Mouse (Mus musculus): ENCODE measurements around the gene Etv6. TPM values are rescaled to one million over a fixed set of nuclear protein-coding genes. Genes with fewer than 3 reads are reported as not detected.

The Etv6 gene
- polyA plus RNA-seq, 1 experiment, result 1.1 TPM

- Histone ChIP-seq H3K4me1 (ENCODE audit: control insufficient read depth) (peaks cover 12% of the 10 kb centered on the region), H3K36me3 (ENCODE audit: control insufficient read depth) (no peaks in the 10 kb centered on the region), H3K4me3 (replicated peaks) (no peak overlapping the region), H3K9me3 (ENCODE audit: control insufficient read depth, low read length) (no peaks in the 10 kb centered on the region), H3K27me3 (ENCODE audit: control insufficient read depth) (no peaks in the 10 kb centered on the region)
- TF ChIP-seq GATA1 (IDR thresholded peaks at IDR 0.05; ENCODE audit: low read length), result no peak
- no peak for TF ChIP-seq TAL1 (IDR thresholded peaks at IDR 0.05; ENCODE audit: low read length)
Observed at GRCm38 (mm10) chr6:134120227-134120626, 84.7 kb downstream of the Etv6 start.

DNA sequence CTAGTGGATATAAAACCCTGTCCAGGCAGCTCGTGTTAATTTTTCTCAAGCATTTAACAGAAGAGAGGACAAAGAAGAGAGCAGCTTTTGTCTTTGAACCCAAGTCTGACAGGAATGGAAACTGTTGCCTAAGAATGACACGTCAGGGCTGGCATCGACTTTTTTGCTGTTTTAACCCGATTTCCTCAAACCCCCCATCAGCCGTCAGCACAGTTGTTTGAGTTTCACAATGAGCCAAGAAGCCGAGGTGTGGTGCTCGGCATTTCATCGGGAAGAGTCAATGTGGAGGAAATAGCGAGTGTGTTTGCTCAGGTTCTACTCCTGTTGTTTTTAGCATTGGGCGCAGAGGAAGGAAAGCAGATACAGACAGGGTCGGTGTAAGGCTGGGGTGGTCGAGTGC lies 85.2 kb downstream of the Etv6 start:
- no peak overlapping the region for H3K4me3 ChIP-seq (replicated peaks)
- H3K4me1 ChIP-seq (ENCODE audit: control insufficient read depth), result peaks cover 12% of the 10 kb centered on the region
- no peaks in the 10 kb centered on the region for H3K36me3 ChIP-seq (ENCODE audit: control insufficient read depth)

DNA sequence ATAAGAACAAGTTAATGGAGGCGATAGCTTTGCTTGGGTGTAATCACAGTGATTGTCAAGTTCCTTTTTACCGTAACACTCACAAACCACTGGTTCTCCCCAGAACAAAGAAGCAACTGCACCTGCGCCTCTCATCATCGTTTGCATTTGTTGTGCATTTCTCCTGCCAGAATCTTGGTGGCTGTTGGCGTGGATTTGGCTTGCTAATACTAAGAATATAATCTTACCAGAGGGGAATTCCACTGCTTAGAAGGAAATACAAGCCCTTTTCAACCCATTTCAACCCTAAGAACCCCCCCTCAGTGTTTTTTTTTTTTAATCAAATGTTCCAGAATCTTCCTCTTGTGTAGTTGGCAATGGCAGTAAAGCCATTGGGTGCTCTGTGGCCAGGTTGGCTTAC lies 87.4 kb downstream of the Etv6 start:
- TF ChIP-seq GATA1 (IDR thresholded peaks at IDR 0.05; ENCODE audit: low read length) (no peak), TAL1 (IDR thresholded peaks at IDR 0.05; ENCODE audit: low read length) (no peak)
- no peaks in the 10 kb centered on the region for H3K27me3 ChIP-seq (ENCODE audit: control insufficient read depth)
- H3K9me3 ChIP-seq (ENCODE audit: control insufficient read depth, low read length), result no peaks in the 10 kb centered on the region
- no peaks in the 10 kb centered on the region for H3K36me3 ChIP-seq (ENCODE audit: control insufficient read depth)
- peaks cover 7% of the 10 kb centered on the region for H3K4me1 ChIP-seq (ENCODE audit: control insufficient read depth)
- no peak overlapping the region for H3K4me3 ChIP-seq (replicated peaks)

More for the DNA sequence above, 85.2 kb downstream of the Etv6 start:
- TF ChIP-seq TAL1 (IDR thresholded peaks at IDR 0.05; ENCODE audit: low read length) (no peak), GATA1 (IDR thresholded peaks at IDR 0.05; ENCODE audit: low read length) (no peak)
- H3K9me3 ChIP-seq (ENCODE audit: control insufficient read depth, low read length), result no peaks in the 10 kb centered on the region
- no peaks in the 10 kb centered on the region for H3K27me3 ChIP-seq (ENCODE audit: control insufficient read depth)

GRCm38 (mm10) chr6:134123474-134123873 lies 88.0 kb downstream of the Etv6 start:
- peaks cover 7% of the 10 kb centered on the region for H3K4me1 ChIP-seq (ENCODE audit: control insufficient read depth)
- H3K4me3 ChIP-seq (replicated peaks), result no peak overlapping the region
- no peaks in the 10 kb centered on the region for H3K9me3 ChIP-seq (ENCODE audit: control insufficient read depth, low read length)
- no peaks in the 10 kb centered on the region for H3K27me3 ChIP-seq (ENCODE audit: control insufficient read depth)
- no peaks in the 10 kb centered on the region for H3K36me3 ChIP-seq (ENCODE audit: control insufficient read depth)
- TF ChIP-seq GATA1 (IDR thresholded peaks at IDR 0.05; ENCODE audit: low read length), result no peak
- no peak for TF ChIP-seq TAL1 (IDR thresholded peaks at IDR 0.05; ENCODE audit: low read length)

GRCm38 (mm10) chr6:134124256-134124655 lies 88.8 kb downstream of the Etv6 start:
- TF ChIP-seq TAL1 (IDR thresholded peaks at IDR 0.05; ENCODE audit: low read length) (no peak), GATA1 (IDR thresholded peaks at IDR 0.05; ENCODE audit: low read length) (no peak)
- H3K9me3 ChIP-seq (ENCODE audit: control insufficient read depth, low read length), result peaks cover 1% of the 10 kb centered on the region; the same call in 1 of the 2 replicates
- H3K27me3 ChIP-seq (ENCODE audit: control insufficient read depth), result no peaks in the 10 kb centered on the region
- H3K4me1 ChIP-seq (ENCODE audit: control insufficient read depth), result peaks cover 7% of the 10 kb centered on the region
- no peaks in the 10 kb centered on the region; the same call in 1 of the 2 replicates for H3K36me3 ChIP-seq (ENCODE audit: control insufficient read depth)
- no peak overlapping the region for H3K4me3 ChIP-seq (replicated peaks)

- TF ChIP-seq GATA1 (IDR thresholded peaks at IDR 0.05; ENCODE audit: low read length), result no peak
- TF ChIP-seq TAL1 (IDR thresholded peaks at IDR 0.05; ENCODE audit: low read length), result no peak
- Histone ChIP-seq H3K4me3 (replicated peaks) (no peak overlapping the region), H3K36me3 (ENCODE audit: control insufficient read depth) (no peaks in the 10 kb centered on the region; the same call in 1 of the 2 replicates), H3K4me1 (ENCODE audit: control insufficient read depth) (peaks cover 31% of the 10 kb centered on the region), H3K27me3 (ENCODE audit: control insufficient read depth) (no peaks in the 10 kb centered on the region), H3K9me3 (ENCODE audit: control insufficient read depth, low read length) (peaks cover 4% of the 10 kb centered on the region; the same call in 1 of the 2 replicates)
Observed at GRCm38 (mm10) chr6:134127996-134128395, 92.5 kb downstream of the Etv6 start.

- TF ChIP-seq GATA1 (IDR thresholded peaks at IDR 0.05; ENCODE audit: low read length) (no peak), TAL1 (IDR thresholded peaks at IDR 0.05; ENCODE audit: low read length) (no peak)
- Histone ChIP-seq H3K36me3 (ENCODE audit: control insufficient read depth) (no peaks in the 10 kb centered on the region; the same call in 1 of the 2 replicates), H3K4me3 (replicated peaks) (no peak overlapping the region), H3K4me1 (ENCODE audit: control insufficient read depth) (peaks cover 31% of the 10 kb centered on the region), H3K27me3 (ENCODE audit: control insufficient read depth) (no peaks in the 10 kb centered on the region), H3K9me3 (ENCODE audit: control insufficient read depth, low read length) (peaks cover 4% of the 10 kb centered on the region; the same call in 1 of the 2 replicates)
Observed at GRCm38 (mm10) chr6:134128594-134128993, 93.1 kb downstream of the Etv6 start.

GRCm38 (mm10) chr6:134129848-134130247 lies 94.3 kb downstream of the Etv6 start:
- peaks cover 30% of the 10 kb centered on the region for H3K4me1 ChIP-seq (ENCODE audit: control insufficient read depth)
- no peaks in the 10 kb centered on the region; the same call in 1 of the 2 replicates for H3K36me3 ChIP-seq (ENCODE audit: control insufficient read depth)
- TF ChIP-seq GATA1 (IDR thresholded peaks at IDR 0.05; ENCODE audit: low read length) (no peak), TAL1 (IDR thresholded peaks at IDR 0.05; ENCODE audit: low read length) (no peak)
- no peak overlapping the region for H3K4me3 ChIP-seq (replicated peaks)
- H3K9me3 ChIP-seq (ENCODE audit: control insufficient read depth, low read length), result peaks cover 4% of the 10 kb centered on the region; the same call in 1 of the 2 replicates
- H3K27me3 ChIP-seq (ENCODE audit: control insufficient read depth), result no peaks in the 10 kb centered on the region

DNA sequence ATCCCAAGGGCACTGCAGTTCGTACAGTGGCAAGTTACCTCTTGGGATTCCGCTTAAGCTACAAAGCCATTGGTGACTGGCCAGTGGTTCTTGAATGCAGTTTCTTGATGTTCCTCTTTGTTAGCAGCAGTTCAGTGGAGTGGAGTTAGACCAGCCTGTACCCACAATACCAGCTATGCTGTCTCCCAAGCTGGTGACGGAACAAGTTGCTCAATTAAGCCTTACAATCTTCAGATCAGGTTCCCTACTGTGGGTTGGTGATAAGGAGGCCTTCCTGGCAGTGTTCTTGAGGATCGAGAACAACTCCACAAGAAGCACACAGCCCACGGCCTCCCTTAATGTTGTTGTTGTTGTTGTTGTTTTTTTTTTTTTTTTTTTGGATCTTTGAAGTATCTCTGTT lies 95.3 kb downstream of the Etv6 start:
- H3K4me3 ChIP-seq (replicated peaks), result no peak overlapping the region
- no peaks in the 10 kb centered on the region for H3K27me3 ChIP-seq (ENCODE audit: control insufficient read depth)
- no peak for TF ChIP-seq TAL1 (IDR thresholded peaks at IDR 0.05; ENCODE audit: low read length)
- no peak for TF ChIP-seq GATA1 (IDR thresholded peaks at IDR 0.05; ENCODE audit: low read length)
- peaks cover 32% of the 10 kb centered on the region for H3K4me1 ChIP-seq (ENCODE audit: control insufficient read depth)
- no peaks in the 10 kb centered on the region; the same call in 1 of the 2 replicates for H3K36me3 ChIP-seq (ENCODE audit: control insufficient read depth)
- peaks cover 4% of the 10 kb centered on the region; the same call in 1 of the 2 replicates for H3K9me3 ChIP-seq (ENCODE audit: control insufficient read depth, low read length)

- no peak for TF ChIP-seq TAL1 (IDR thresholded peaks at IDR 0.05; ENCODE audit: low read length)
- no peak for TF ChIP-seq GATA1 (IDR thresholded peaks at IDR 0.05; ENCODE audit: low read length)
- Histone ChIP-seq H3K27me3 (ENCODE audit: control insufficient read depth) (no peaks in the 10 kb centered on the region), H3K4me3 (replicated peaks) (no peak overlapping the region), H3K36me3 (ENCODE audit: control insufficient read depth) (no peaks in the 10 kb centered on the region; the same call in 1 of the 2 replicates), H3K4me1 (ENCODE audit: control insufficient read depth) (peaks cover 33% of the 10 kb centered on the region), H3K9me3 (ENCODE audit: control insufficient read depth, low read length) (peaks cover 4% of the 10 kb centered on the region; the same call in 1 of the 2 replicates)
Observed at GRCm38 (mm10) chr6:134131601-134132000, 96.1 kb downstream of the Etv6 start.

Data from erythroblast, embryonic 14.5 days (primary cell).